Mouse (Mus musculus): ENCODE data around the gene Alg14.

DNA sequence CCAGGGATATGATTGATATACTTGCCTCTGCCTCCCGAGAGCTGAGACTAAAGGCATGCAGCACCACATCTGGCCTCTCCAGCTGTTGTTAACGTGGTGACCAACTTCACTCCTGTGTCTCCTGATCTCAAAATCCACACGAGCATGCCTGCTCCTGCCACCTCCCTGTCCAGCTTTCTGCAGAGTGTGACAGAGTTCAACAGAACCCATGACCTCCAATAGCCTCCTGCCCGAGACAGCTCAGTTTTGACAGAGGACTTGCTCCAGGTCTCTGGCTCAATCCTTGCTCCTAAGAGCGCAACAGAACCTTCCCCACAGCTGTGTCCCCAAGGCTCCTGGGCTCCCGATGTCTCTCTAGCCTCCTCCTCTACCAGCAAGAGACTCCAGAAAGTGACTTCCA is 64.5 kb downstream of the Alg14 start:
- TF ChIP-seq FOSL1 (IDR thresholded peaks at IDR 0.05; ENCODE audit: insufficient read depth, low read length, poor library complexity, severe bottlenecking) (no peak), CTCF (IDR thresholded peaks at IDR 0.05; ENCODE audit: control insufficient read depth, insufficient read depth, insufficient read length) (no peak)

All from C2C12 (cell line).